In genomic region chr1:97714334-97714868, GRCm38 (mm10) we compare ENCODE assay signal across 1 mouse cellular context.
TF ChIP-seq lines count a peak whose summit lies in the region.

No protein-coding gene starts in this region.

TF ChIP-seq in MEL, 35 proteins besides CTCF, POLR2A, EP300 and RAD21:
- TF ChIP-seq MXI1 (IDR thresholded peaks at IDR 0.05; ENCODE audit: low read depth, low read length) (no peak), NELFE (IDR thresholded peaks at IDR 0.05; ENCODE audit: low read depth, low read length) (peak; percentile 16; the same call in 1 of the 2 replicates)
